Mouse (Mus musculus): ENCODE measurements around the gene Naa38. TPM values are rescaled to one million over a fixed set of nuclear protein-coding genes. Genes with fewer than 3 reads are reported as not detected.
A peak's percentile ranks its signal among the peaks of the same experiment; 100 is the strongest.

The Naa38 gene
- polyA plus RNA-seq, 1 experiment from 2014 or later: 132 TPM

GRCm38 (mm10) chr11:69403691-69404594 is 8.7 kb downstream of the Naa38 start:
- Histone ChIP-seq H3K27ac (ENCODE audit: low read depth, low read length) (no peak overlapping the region), H3K36me3 (ENCODE audit: control insufficient read depth, insufficient read depth, low read length) (peaks cover 80% of the 10 kb centered on the region)

GRCm38 (mm10) chr11:69404595-69405396 is 9.5 kb downstream of the Naa38 start:
- no peaks in the 10 kb centered on the region for H3K9me3 ChIP-seq (ENCODE audit: control insufficient read depth, low read length)
- no peak overlapping the region for H3K9ac ChIP-seq (replicated peaks; ENCODE audit: low read depth, low read length)
- WGBS: 93% methylated on average over 22 of the region's 24 CpGs
- peaks cover 79% of the 10 kb centered on the region for H3K36me3 ChIP-seq (ENCODE audit: control insufficient read depth, insufficient read depth, low read length)
- ATAC-seq (ENCODE audit: low read depth): no peak
- H3K4me2 ChIP-seq (ENCODE audit: low read depth, low read length): no peak overlapping the region
- H3K27me3 ChIP-seq (ENCODE audit: control insufficient read depth, insufficient read depth, low read length): no peaks in the 10 kb centered on the region
- H3K4me3 ChIP-seq (ENCODE audit: low read depth, low read length): no peak overlapping the region
- peaks cover 7% of the 10 kb centered on the region for H3K4me1 ChIP-seq (ENCODE audit: control insufficient read depth, insufficient read depth, low read length)
- no peak overlapping the region for H3K27ac ChIP-seq (ENCODE audit: low read depth, low read length)

More at GRCm38 (mm10) chr11:69403691-69404594, 8.7 kb downstream of the Naa38 start:
- no peaks in the 10 kb centered on the region for H3K27me3 ChIP-seq (ENCODE audit: control insufficient read depth, insufficient read depth, low read length)
- H3K4me1 ChIP-seq (ENCODE audit: control insufficient read depth, insufficient read depth, low read length): peaks cover 7% of the 10 kb centered on the region
- H3K4me2 ChIP-seq (ENCODE audit: low read depth, low read length): no peak overlapping the region
- H3K9me3 ChIP-seq (ENCODE audit: control insufficient read depth, low read length): no peaks in the 10 kb centered on the region
- H3K4me3 ChIP-seq (ENCODE audit: low read depth, low read length): no peak overlapping the region
- H3K9ac ChIP-seq (replicated peaks; ENCODE audit: low read depth, low read length): no peak overlapping the region
- ATAC-seq (ENCODE audit: low read depth): no peak
- 92% methylated on average over 38 of the region's 38 CpGs for WGBS

- 90% methylated on average over 23 of the region's 24 CpGs for WGBS
- H3K4me2 ChIP-seq (ENCODE audit: low read depth, low read length): no peak overlapping the region
- no peaks in the 10 kb centered on the region for H3K27me3 ChIP-seq (ENCODE audit: control insufficient read depth, insufficient read depth, low read length)
- H3K4me3 ChIP-seq (ENCODE audit: low read depth, low read length): no peak overlapping the region
- no peak overlapping the region for H3K9ac ChIP-seq (replicated peaks; ENCODE audit: low read depth, low read length)
- no peak for ATAC-seq (ENCODE audit: low read depth)
- no peak overlapping the region for H3K27ac ChIP-seq (ENCODE audit: low read depth, low read length)
- H3K4me1 ChIP-seq (ENCODE audit: control insufficient read depth, insufficient read depth, low read length): peaks cover 7% of the 10 kb centered on the region
- H3K36me3 ChIP-seq (ENCODE audit: control insufficient read depth, insufficient read depth, low read length): peaks cover 71% of the 10 kb centered on the region
- no peaks in the 10 kb centered on the region for H3K9me3 ChIP-seq (ENCODE audit: control insufficient read depth, low read length)
These were observed 10.3 kb downstream of the Naa38 start for GRCm38 (mm10) chr11:69405397-69406200.

GRCm38 (mm10) chr11:69406282-69406681 is 11.0 kb downstream of the Naa38 start:
- Histone ChIP-seq H3K4me3 (ENCODE audit: low read depth, low read length) (no peak overlapping the region), H3K9ac (replicated peaks; ENCODE audit: low read depth, low read length) (no peak overlapping the region), H3K27me3 (ENCODE audit: control insufficient read depth, insufficient read depth, low read length) (no peaks in the 10 kb centered on the region), H3K4me2 (ENCODE audit: low read depth, low read length) (no peak overlapping the region), H3K36me3 (ENCODE audit: control insufficient read depth, insufficient read depth, low read length) (peaks cover 64% of the 10 kb centered on the region), H3K9me3 (ENCODE audit: control insufficient read depth, low read length) (no peaks in the 10 kb centered on the region), H3K27ac (ENCODE audit: low read depth, low read length) (no peak overlapping the region), H3K4me1 (ENCODE audit: control insufficient read depth, insufficient read depth, low read length) (peaks cover 7% of the 10 kb centered on the region)
- no peak for ATAC-seq (ENCODE audit: low read depth)
- WGBS: 85% methylated on average over 19 of the region's 19 CpGs

- H3K4me3 ChIP-seq (ENCODE audit: low read depth, low read length): no peak overlapping the region; the same call in 1 of the 2 replicates
- ATAC-seq (ENCODE audit: low read depth): no peak
- H3K4me1 ChIP-seq (ENCODE audit: control insufficient read depth, insufficient read depth, low read length): peaks cover 14% of the 10 kb centered on the region
- no peaks in the 10 kb centered on the region for H3K9me3 ChIP-seq (ENCODE audit: control insufficient read depth, low read length)
- H3K9ac ChIP-seq (replicated peaks; ENCODE audit: low read depth, low read length): no peak overlapping the region
- peaks cover 56% of the 10 kb centered on the region for H3K36me3 ChIP-seq (ENCODE audit: control insufficient read depth, insufficient read depth, low read length)
- H3K27ac ChIP-seq (ENCODE audit: low read depth, low read length): no peak overlapping the region
- no peak overlapping the region for H3K4me2 ChIP-seq (ENCODE audit: low read depth, low read length)
- 88% methylated on average over 16 of the region's 16 CpGs for WGBS
- no peaks in the 10 kb centered on the region for H3K27me3 ChIP-seq (ENCODE audit: control insufficient read depth, insufficient read depth, low read length)
These were observed 11.8 kb downstream of the Naa38 start for GRCm38 (mm10) chr11:69406867-69407723.

GRCm38 (mm10) chr11:69407724-69408004 is 12.4 kb downstream of the Naa38 start:
- H3K27me3 ChIP-seq (ENCODE audit: control insufficient read depth, insufficient read depth, low read length): no peaks in the 10 kb centered on the region
- no peak for ATAC-seq (ENCODE audit: low read depth)
- peaks cover 53% of the 10 kb centered on the region for H3K36me3 ChIP-seq (ENCODE audit: control insufficient read depth, insufficient read depth, low read length)
- H3K9ac ChIP-seq (replicated peaks; ENCODE audit: low read depth, low read length): 0 out of 2 replicates have a peak overlapping the region, but pooled peaks have one; percentile 4
- no peak overlapping the region for H3K27ac ChIP-seq (ENCODE audit: low read depth, low read length)
- no peak overlapping the region; the same call in 1 of the 2 replicates for H3K4me3 ChIP-seq (ENCODE audit: low read depth, low read length)
- no peaks in the 10 kb centered on the region for H3K9me3 ChIP-seq (ENCODE audit: control insufficient read depth, low read length)
- peak overlapping the region; percentile 99 for H3K4me2 ChIP-seq (ENCODE audit: low read depth, low read length)
- peaks cover 19% of the 10 kb centered on the region for H3K4me1 ChIP-seq (ENCODE audit: control insufficient read depth, insufficient read depth, low read length)
- WGBS: 89% methylated on average over 4 of the region's 4 CpGs

GRCm38 (mm10) chr11:69408541-69409377 is 13.5 kb downstream of the Naa38 start:
- under 1% methylated on average over 33 of the region's 33 CpGs for WGBS
- peak; percentile 74 for ATAC-seq (ENCODE audit: low read depth)
- Histone ChIP-seq H3K4me2 (ENCODE audit: low read depth, low read length) (peak overlapping the region; percentile 99), H3K9ac (replicated peaks; ENCODE audit: low read depth, low read length) (peak overlapping the region; percentile 87), H3K4me1 (ENCODE audit: control insufficient read depth, insufficient read depth, low read length) (peaks cover 30% of the 10 kb centered on the region), H3K27ac (ENCODE audit: low read depth, low read length) (peak overlapping the region; percentile 91), H3K36me3 (ENCODE audit: control insufficient read depth, insufficient read depth, low read length) (peaks cover 49% of the 10 kb centered on the region), H3K27me3 (ENCODE audit: control insufficient read depth, insufficient read depth, low read length) (no peaks in the 10 kb centered on the region), H3K4me3 (ENCODE audit: low read depth, low read length) (peak overlapping the region; percentile 83), H3K9me3 (ENCODE audit: control insufficient read depth, low read length) (no peaks in the 10 kb centered on the region)
